Comparison of ENCODE assay signal across 24 mouse cellular contexts in the genomic region with DNA sequence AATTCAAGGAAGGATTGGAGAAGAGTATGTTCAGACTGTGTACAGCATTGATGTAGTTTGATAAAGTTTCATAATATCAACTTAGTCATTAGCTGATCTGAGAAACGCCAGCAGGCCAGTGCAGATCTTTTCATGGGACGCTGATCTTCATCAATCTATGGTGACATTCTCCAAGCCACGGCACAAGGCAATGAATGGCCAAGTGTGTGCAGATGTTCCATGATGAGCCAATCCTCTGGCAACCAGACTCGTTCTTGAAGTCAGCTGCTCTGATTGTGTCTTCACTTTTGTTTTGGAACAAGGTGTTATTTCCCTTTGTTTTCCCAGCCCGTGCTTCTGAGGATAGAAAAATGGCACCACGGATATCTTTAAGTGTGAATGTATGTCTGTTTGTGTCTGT.
DNase-seq lines count a peak whose midpoint lies in the region; ATAC-seq and TF ChIP-seq lines count a peak whose summit lies in the region.
"Had no signal": no experiment of that assay in that cellular context is flagged by ENCODE, and none has a peak within 500 bp of the region (broad histone marks: within the 10 kb centered on the region; RNA-seq: fewer than 3 reads in every experiment).

No protein-coding gene starts in this region.

- H3K4me1 ChIP-seq in hindbrain, embryonic 16.5 days (ENCODE audit: control insufficient read depth, insufficient read depth, low read depth, low read length) = no peaks in the 10 kb centered on the region; the same call in 1 of the 2 replicates
- no peaks in the 10 kb centered on the region for H3K4me1 ChIP-seq in hindbrain, embryonic 11.5 days (replicated peaks; ENCODE audit: control insufficient read depth, insufficient read depth, low read length)
- no peaks in the 10 kb centered on the region for H3K4me1 ChIP-seq in lung, postnatal 0 days (ENCODE audit: insufficient read depth, low read depth, low read length)
- no peaks in the 10 kb centered on the region for H3K4me1 ChIP-seq in forebrain, embryonic 11.5 days (replicated peaks; ENCODE audit: control insufficient read depth, insufficient read depth, low read length)
- H3K4me1 ChIP-seq: embryonic facial prominence, embryonic 15.5 days; limb, embryonic 12.5 days had no signal

- peak overlapping the region; percentile 63; the same call in 1 of the 2 replicates for H3K27ac ChIP-seq in hindbrain, embryonic 16.5 days (ENCODE audit: low read depth, low read length)
- no peak overlapping the region for H3K27ac ChIP-seq in hindbrain, embryonic 11.5 days (ENCODE audit: low read depth, low read length)
- H3K27ac ChIP-seq in lung, postnatal 0 days (ENCODE audit: low read length) = no peak overlapping the region
- H3K27ac ChIP-seq in forebrain, embryonic 11.5 days (ENCODE audit: low read depth, low read length) = no peak overlapping the region
- H3K27ac ChIP-seq: embryonic facial prominence, embryonic 15.5 days; limb, embryonic 12.5 days had no signal

- TF ChIP-seq EP300 in lung, postnatal 0 days (IDR thresholded peaks at IDR 0.05) = peak; percentile 51

- ATAC-seq in hindbrain, embryonic 16.5 days = no peak
- no peak for ATAC-seq in hindbrain, embryonic 11.5 days (ENCODE audit: low FRiP score)
- ATAC-seq in lung, postnatal 0 days = peak; percentile 63
- ATAC-seq in forebrain, embryonic 11.5 days (replicated peaks; ENCODE audit: low FRiP score) = no peak
- ATAC-seq: activated CD4-positive, CD25-positive, alpha-beta regulatory T cell, adult 4 months; forebrain, embryonic 16.5 days; inflammation-experienced regulatory T-cells, adult 6 months; liver, postnatal 0 days had no signal

- 80% methylated on average over 6 of the region's 6 CpGs for WGBS in hindbrain, embryonic 16.5 days
- WGBS in hindbrain, embryonic 11.5 days = 84% methylated on average over 6 of the region's 6 CpGs
- 69% methylated on average over 6 of the region's 6 CpGs for WGBS in lung, postnatal 0 days
- 86% methylated on average over 6 of the region's 6 CpGs for WGBS in forebrain, embryonic 11.5 days

- DNase-seq in gastrocnemius, adult 18-20 months (ENCODE audit: low spot score) = peak; percentile 56
- no peak for DNase-seq in gastrocnemius, adult 8-10 months (ENCODE audit: low spot score in 2 of 2)
- DNase-seq in hindbrain, embryonic 11.5 days (ENCODE audit: low spot score) = no peak
- peak; percentile 62 for DNase-seq in lung, postnatal 0 days (ENCODE audit: low spot score)
- no peak for DNase-seq in lung, postnatal 4 days
- DNase-seq in lung, postnatal 25 days (ENCODE audit: low spot score) = peak; percentile 25
- DNase-seq in forebrain, embryonic 11.5 days (ENCODE audit: low spot score) = no peak
- DNase-seq: adrenal gland, postnatal 10 days; cerebellum, adult 8-10 months; heart, postnatal 4 days; kidney, adult 18-20 months; kidney, postnatal 4 days; liver, postnatal 0 days; retina, postnatal 1 day; right cerebral cortex, postnatal 25 days; thymus, postnatal 14 days had no signal

- H3K4me2 ChIP-seq in hindbrain, embryonic 16.5 days (ENCODE audit: low read length) = no peak overlapping the region
- no peak overlapping the region for H3K4me2 ChIP-seq in hindbrain, embryonic 11.5 days (replicated peaks; ENCODE audit: low read depth, low read length)
- H3K4me2 ChIP-seq in lung, postnatal 0 days (replicated peaks; ENCODE audit: low read depth, low read length) = no peak overlapping the region
- H3K4me2 ChIP-seq in forebrain, embryonic 11.5 days (ENCODE audit: low read depth, low read length, severe bottlenecking) = no peak overlapping the region
- H3K4me2 ChIP-seq: embryonic facial prominence, embryonic 15.5 days; limb, embryonic 12.5 days; liver, embryonic 11.5 days; midbrain, embryonic 11.5 days had no signal

- H3K36me3 ChIP-seq in hindbrain, embryonic 16.5 days (ENCODE audit: control insufficient read depth, insufficient read depth, low read length) = no peaks in the 10 kb centered on the region
- H3K36me3 ChIP-seq in hindbrain, embryonic 11.5 days (ENCODE audit: control insufficient read depth, insufficient read depth, low read length) = no peaks in the 10 kb centered on the region
- H3K36me3 ChIP-seq in lung, postnatal 0 days (ENCODE audit: insufficient read depth, low read length) = no peaks in the 10 kb centered on the region
- no peaks in the 10 kb centered on the region for H3K36me3 ChIP-seq in forebrain, embryonic 11.5 days (ENCODE audit: control insufficient read depth, insufficient read depth, low read length)
- H3K36me3 ChIP-seq: embryonic facial prominence, embryonic 15.5 days; limb, embryonic 12.5 days had no signal

- no peak overlapping the region for H3K4me3 ChIP-seq in hindbrain, embryonic 16.5 days (ENCODE audit: low read length)
- no peak overlapping the region for H3K4me3 ChIP-seq in hindbrain, embryonic 11.5 days (ENCODE audit: low read depth, low read length)
- no peak overlapping the region for H3K4me3 ChIP-seq in lung, postnatal 0 days (ENCODE audit: low read depth, low read length)
- H3K4me3 ChIP-seq in forebrain, embryonic 11.5 days (ENCODE audit: low read depth, low read length) = no peak overlapping the region
- H3K4me3 ChIP-seq: embryonic facial prominence, embryonic 15.5 days; limb, embryonic 12.5 days had no signal

- H3K9ac ChIP-seq in hindbrain, embryonic 16.5 days (ENCODE audit: low read depth, low read length) = no peak overlapping the region
- no peak overlapping the region for H3K9ac ChIP-seq in hindbrain, embryonic 11.5 days (ENCODE audit: low read depth, low read length)
- no peak overlapping the region for H3K9ac ChIP-seq in lung, postnatal 0 days (replicated peaks; ENCODE audit: low read depth)
- H3K9ac ChIP-seq in forebrain, embryonic 11.5 days (ENCODE audit: low read length) = no peak overlapping the region
- H3K9ac ChIP-seq: embryonic facial prominence, embryonic 15.5 days; limb, embryonic 12.5 days; liver, postnatal 0 days had no signal

- no peak for TF ChIP-seq CTCF in lung, postnatal 0 days (IDR thresholded peaks at IDR 0.05)

- H3K9me3 ChIP-seq in hindbrain, embryonic 16.5 days (ENCODE audit: control insufficient read depth, low read length) = no peaks in the 10 kb centered on the region
- no peaks in the 10 kb centered on the region for H3K9me3 ChIP-seq in hindbrain, embryonic 11.5 days (ENCODE audit: control insufficient read depth, low read length)
- no peaks in the 10 kb centered on the region for H3K9me3 ChIP-seq in lung, postnatal 0 days (ENCODE audit: low read length)
- no peaks in the 10 kb centered on the region for H3K9me3 ChIP-seq in forebrain, embryonic 11.5 days (ENCODE audit: control insufficient read depth, low read length)
- H3K9me3 ChIP-seq: embryonic facial prominence, embryonic 15.5 days; limb, embryonic 12.5 days had no signal

- H3K27me3 ChIP-seq in hindbrain, embryonic 16.5 days (replicated peaks; ENCODE audit: control insufficient read depth, insufficient read depth, low read length) = no peaks in the 10 kb centered on the region
- no peaks in the 10 kb centered on the region for H3K27me3 ChIP-seq in hindbrain, embryonic 11.5 days (ENCODE audit: control insufficient read depth, insufficient read depth, low read length)
- H3K27me3 ChIP-seq in lung, postnatal 0 days (replicated peaks; ENCODE audit: insufficient read depth, low read length) = no peaks in the 10 kb centered on the region
- no peaks in the 10 kb centered on the region for H3K27me3 ChIP-seq in forebrain, embryonic 11.5 days (ENCODE audit: control insufficient read depth, insufficient read depth, low read length)
- H3K27me3 ChIP-seq: embryonic facial prominence, embryonic 15.5 days had no signal

Comparison
In these comparisons a context has a peak if more than half of its experiments do, and no peak if none do; other contexts are left out.
1. DNase-seq: peak in gastrocnemius, adult 18-20 months (single experiment), lung, postnatal 0 days (single experiment) and lung, postnatal 25 days (single experiment); none in gastrocnemius, adult 8-10 months (0 of 2), hindbrain, embryonic 11.5 days (single experiment), lung, postnatal 4 days (0 of 2) and forebrain, embryonic 11.5 days (single experiment).